Mouse (Mus musculus) CD4-positive helper T cell, adult 2 months (primary cell): ENCODE data around the gene Maml2.
A peak's percentile ranks its signal among the peaks of the same experiment; 100 is the strongest.

ENCODE experiments used
- DNase-seq: peaks from one replicate; pipeline ENCODE4 v3.0.0-alpha.2; 2012; ENCODE audit warnings: low read depth, missing footprints, low spot score

The Maml2 gene

DNA sequence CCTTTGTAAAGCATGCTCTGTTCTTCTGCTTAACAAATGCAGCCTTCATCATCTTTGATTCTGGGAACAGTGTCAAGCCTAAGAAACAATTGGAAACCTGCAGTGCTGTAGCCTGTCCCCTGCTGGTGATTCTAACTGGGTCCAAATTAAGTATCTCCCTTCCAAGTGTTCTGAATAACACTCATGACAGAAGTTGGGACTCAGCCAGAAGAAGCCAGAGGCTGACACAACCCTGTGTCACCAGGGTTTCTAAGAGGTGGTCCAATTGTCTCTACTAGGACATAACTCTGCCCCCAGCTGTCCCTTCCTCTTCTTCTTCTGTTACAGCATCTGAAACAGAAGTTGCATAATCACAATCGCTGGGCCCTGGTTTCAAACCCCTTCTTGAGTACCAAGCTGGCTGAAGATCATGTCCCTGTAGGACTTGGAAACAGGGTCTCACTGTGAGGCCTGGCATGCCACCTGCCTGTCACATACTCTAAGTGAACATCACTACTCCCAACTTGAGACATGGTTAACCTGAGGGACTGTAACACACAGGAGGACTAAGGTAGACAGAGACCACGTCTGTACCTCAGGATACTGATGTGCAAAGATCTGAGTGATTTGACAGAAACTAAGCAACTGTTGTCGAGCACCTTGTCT, 373.5 kb downstream of the Maml2 start:
- no peak for DNase-seq

DNA sequence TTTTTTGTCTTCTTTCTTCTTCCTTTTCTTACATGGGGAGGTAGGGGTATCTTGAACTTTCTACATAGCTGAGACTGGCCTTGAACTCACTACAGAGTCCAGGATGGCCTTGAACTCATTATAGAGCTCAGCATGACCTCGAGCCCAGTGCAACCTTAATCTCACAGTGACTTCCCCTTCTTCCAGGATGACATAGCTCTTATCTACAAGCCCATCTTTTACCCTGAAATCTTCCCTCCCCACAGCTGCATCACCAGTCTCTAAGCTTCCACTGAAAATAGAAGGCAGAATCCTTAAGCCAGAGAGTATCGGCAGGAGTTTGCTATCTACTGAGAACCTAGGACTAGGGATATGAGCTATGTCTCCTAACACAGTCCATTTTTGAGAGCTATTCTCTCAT, 375.5 kb downstream of the Maml2 start:
- no peak for DNase-seq

DNA sequence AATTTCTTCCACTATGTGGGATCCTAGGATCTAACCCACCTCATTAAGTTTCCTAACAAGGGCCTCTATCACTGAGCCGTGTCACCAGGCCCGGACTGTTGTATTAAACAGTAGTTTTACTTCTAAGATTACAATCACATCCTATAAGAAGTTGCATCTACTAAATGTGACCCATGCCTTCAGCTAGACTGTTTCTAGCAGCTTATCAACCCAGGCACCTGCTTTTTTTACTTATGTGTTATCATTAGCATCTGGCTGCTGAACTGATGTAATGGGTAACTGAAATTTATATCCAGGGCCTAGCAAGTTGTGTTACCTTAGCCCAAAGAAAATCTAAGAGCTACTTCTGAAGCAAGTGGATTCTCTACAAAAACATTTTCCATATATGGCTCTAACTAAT, 380.3 kb downstream of the Maml2 start:
- DNase-seq: no peak

DNA sequence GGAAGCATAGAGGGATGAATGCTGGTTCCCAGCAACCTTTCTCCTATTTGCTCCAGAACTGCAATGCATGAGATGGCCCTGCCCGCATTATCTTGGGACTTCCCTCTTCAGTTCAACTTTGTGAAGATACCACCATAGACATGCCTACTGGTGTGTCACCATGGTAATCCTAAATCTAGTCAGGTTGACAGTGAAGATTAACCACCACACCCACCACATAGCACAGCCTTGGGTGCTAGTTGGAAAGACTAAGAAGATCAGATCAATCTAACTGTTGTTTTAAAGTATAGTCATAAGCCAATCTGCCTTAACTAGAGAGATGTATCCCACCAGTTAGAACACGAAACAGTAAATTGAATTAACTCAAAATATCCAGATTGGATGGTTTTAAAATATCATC, 381.9 kb downstream of the Maml2 start:
- no peak for DNase-seq

DNA sequence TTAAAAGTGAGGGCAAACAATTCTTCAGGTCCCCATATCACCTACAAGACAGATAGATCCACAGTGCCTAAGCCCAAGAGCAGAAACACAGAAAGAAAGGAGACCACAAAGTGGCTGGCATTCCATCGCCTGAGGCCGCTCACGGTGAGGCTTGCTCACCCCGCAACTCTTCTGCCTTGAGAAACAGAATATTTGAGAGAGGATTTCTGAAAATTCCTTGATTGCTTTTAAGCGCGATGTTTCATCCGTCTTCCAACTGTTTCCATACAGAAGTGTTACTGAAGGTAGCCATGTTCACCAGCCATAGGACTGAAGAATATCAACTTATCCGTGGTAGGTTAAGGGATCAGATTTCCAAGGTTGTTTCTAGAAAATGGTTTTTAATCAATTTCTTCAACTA, 383.4 kb downstream of the Maml2 start:
- no peak for DNase-seq

DNA sequence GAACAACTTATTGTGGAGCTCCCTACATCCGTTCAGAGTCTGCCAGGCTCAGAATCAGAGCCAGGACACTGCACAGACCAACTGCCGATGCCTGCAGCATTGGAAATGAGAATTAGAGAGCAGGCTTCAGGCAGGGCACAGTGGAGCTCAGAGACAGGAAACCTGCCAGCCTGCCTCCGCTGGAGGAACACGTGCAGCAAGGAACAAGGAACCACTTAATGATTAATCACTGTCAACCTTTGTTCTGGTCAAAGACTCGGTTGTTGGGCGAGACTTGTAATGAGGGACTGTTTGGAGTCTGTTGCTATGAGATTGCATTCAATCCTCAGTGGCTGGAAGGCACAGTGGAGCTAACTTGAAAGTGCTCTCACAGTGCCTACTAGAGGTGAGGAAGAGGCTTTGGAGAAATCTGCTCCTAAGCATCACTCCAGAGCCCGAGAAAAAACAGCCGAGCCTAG, 383.9 kb downstream of the Maml2 start:
- no peak for DNase-seq

DNA sequence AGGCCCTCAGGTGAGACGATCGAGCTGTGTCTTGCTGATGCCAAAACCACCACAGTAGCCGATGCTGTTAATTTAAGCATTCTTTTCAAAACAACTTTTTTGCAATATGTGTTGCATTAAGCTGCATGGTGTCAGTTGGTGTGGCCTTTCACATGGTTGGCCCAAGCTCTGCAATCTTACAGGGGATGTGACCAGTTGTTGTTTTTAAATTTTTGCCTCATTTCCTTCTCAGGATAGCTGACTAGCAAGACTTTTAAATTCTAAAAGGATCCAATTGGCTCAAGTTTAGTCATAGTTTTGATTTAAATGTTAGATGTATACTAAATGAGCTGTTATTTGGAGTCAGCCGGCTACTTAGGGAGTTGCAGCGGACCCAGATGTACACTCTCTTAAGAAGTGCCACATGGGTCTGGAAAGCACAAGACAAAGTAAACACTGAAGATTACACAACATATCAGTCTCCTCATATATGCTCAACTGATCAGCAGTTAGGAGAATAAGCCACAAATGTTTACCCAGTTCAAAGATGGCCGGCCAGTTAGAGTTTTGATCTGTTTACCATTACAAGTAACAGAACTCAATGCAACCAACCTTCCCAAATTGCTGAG, 386.7 kb downstream of the Maml2 start:
- DNase-seq: no peak

DNA sequence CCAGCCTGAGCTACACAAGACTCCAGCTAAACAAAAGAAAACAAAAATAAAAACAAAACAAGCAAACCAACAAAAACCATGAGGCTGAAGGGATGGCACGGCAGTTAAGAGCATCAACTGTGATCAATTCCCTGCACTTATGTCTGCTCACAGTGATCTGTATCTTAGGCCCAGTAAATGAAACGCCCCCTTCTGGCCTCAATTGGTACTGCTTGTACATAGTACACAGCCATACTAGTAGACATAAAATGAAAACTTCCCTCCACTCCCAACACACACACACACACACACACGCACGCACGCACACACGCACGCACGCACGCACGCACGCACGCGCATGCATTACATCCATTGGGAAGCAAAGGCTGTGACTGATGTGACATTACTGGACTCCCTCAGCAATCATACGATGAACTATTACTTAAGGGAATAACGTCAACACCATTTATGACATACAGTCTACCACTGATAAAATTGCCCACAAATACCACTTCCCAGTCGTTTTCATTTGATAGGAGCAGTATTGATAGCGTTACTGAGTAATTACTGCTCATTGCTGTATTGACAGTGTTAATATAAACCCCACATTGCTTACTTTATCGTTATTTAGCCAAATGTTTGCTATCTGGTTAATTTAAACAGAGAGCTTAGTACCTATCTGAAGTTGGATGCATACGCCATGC, 389.4 kb downstream of the Maml2 start:
- DNase-seq: peak; percentile 58

DNA sequence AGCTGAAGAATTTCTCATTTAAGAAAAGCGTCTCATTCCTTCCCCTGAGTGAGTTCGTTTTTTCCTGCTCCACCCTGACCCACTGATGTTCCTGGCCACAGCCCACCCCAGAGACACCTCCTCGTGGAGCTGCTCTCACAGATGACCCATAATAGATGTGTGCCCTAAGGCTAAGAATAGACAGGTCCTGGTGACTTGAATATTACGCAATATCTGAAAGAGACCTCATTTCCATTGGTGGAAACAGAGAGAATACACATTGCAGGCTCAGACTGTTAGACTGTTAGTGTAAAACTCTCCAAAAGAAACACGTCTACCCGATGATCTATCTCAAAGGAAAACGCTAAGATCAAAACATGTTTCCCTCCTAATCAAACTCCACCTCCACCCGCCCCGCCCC, 391.2 kb downstream of the Maml2 start:
- DNase-seq: no peak

DNA sequence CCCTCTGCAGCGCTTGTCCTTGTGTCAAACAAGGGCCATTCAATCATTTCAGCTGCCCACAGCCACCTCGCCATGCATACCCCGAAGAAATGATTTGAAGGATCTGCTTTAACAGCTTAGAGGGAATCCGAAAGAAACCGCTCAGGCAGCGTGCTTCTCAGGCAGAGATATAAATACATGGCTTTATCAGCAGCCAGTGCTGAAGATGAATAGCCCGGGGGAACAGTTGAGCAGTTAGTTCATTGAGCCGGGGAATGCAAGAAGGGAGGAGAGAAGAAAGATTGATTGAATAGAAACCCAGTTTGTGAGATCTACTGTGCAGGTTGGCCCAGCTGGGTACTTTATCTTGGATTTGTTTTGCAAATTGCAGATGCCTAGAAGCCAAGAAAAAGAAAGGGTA, 392.6 kb downstream of the Maml2 start:
- DNase-seq: no peak

DNA sequence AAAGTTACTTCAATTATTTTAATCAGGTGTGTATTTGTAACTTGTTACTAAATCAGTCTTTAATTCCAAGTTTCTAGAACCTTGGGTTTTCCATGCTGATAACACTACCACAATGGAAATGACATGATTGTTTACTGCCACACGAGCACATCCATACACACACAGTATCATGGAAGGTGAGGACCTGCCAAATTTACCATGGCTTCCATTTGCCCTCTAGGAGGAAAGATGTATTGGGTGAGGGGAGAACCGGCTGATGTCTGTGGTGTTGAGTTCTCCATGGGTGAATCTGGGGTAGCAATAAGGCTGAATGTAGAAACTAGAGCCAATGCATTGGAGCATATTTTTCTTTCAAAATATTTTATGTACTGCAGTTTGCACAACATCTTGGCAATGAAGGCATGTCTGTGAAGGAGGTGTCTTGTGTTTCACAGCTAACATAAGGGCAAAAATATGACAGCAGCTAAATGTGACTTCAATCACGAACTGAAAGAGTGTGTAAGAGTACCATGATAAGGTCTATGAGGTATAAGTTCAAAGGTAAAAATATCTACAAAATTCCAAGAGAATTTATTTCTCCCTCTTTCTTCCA, 396.0 kb downstream of the Maml2 start:
- DNase-seq: no peak

DNA sequence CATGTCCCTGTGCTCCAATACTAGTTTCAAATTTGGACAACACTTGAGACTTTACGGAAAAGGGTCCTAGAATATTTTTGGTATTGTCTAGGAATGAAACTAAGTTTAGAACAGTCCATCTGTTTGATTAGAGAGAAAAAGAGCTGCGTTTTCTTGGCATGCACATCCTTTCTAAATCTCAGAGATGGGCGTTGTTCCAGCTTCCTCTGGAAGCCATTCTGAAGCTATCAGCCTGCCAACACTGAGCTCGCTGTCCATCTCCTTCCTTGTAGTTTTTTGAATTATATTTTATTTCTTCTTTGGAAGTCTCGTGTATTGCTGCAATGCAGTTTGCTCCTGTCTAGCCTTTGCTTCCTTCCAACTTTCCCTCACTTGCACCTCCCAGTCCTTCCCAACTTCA, 396.5 kb downstream of the Maml2 start:
- DNase-seq: no peak

DNA sequence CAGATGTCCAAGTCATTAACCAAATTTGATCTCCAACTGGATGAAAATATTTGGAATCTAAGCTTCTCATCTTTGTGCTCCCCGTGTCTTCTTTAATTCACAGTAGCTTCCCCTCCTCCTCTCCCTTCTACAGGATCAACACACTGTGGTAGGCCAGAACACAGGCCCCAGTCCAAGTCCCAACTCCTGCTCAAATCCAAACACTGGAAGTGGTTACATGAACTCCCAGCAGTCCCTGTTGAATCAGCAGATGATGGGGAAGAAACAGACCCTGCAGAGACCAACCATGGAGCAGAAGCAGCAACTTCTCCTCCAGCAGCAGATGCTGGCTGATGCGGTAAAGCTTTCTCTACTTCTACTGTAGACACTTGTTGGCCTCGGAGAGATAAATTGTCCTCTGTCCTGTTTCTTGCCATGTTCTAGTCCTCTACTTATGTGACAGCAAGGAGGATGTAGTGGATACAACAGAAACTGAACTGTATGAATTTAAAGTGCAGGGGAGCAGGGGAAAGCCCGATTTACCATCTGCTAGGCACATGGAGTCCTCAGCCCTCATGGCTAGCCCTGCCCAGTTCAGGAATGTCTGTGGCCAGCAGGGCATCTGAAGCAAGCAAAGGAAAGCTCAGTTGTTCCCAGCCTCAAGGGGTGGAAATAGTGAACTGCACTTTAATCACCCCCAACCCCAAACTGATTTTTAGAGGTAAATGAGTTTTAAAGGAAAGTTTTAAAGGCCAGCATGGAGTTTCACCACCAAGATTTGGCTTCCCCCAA, 399.5 kb downstream of the Maml2 start:
- DNase-seq: no peak

DNA sequence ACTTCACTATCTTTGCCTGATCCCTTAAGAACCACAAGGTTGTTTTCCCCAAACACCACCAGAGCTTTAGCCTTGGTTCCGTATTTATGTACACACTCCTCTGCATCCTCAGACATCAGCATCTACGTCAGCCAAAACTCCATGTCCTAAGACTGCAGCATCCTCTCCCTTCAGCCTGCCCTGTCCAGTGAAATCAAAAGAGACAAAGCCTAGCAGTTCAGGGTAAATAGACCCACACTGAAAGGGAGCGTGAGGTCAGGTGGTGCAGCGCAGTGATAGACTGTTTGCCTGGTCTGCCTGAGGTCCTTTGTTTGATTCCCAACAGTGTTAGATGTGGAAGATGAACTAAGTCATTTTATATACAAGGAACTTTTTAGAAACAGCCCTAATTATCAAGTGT, 400.1 kb downstream of the Maml2 start:
- no peak for DNase-seq

DNA sequence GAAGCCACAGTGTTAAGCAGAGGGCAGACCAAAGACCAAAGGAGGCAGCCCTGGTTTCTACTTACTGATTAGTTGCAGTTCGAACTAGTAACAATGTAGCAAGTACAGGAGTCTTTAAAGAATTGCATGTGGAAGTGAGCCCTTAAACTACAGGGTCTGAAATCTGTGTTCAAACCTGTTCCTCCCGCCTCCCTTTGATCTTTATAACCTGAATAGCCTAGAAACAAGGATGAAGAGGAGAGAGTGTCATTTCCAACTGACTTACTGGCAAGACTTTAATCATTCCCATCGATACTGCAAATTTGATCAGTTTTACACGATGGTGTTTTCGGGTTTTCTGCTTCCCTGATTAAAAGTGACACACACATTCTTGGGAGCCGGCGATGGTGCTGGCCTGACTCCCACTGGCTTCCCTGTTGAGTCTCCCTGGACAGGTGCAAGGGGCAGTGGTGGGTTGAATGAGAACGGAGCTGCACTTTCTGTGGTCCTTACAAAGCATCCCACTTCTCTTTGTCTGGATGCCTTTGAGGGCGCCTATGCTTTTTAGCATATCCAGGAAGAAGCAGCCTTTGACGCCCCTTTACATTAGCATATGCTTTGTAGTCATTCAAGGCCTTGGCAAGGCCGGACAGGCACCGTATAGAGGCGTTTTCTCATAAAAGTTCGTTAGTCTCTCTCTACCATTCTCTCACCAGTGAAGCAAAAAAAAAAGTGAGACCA, 401.5 kb downstream of the Maml2 start:
- no peak for DNase-seq

DNA sequence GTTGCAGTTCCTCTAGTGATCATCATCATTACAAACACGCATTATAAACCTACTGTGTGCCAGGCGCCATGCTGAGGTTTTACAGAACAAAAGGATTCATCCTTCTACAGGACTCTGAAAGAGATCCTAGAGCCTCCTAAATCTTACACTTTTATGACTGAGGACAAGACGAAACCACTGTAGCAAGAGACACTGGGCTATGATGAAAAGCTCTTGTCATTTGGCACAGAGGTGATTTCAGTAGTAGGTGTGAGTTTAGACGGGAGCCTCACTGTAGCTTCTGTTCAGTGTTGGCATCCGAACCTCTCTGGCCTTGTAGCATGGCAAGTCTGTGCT, 402.0 kb downstream of the Maml2 start:
- no peak for DNase-seq

DNA sequence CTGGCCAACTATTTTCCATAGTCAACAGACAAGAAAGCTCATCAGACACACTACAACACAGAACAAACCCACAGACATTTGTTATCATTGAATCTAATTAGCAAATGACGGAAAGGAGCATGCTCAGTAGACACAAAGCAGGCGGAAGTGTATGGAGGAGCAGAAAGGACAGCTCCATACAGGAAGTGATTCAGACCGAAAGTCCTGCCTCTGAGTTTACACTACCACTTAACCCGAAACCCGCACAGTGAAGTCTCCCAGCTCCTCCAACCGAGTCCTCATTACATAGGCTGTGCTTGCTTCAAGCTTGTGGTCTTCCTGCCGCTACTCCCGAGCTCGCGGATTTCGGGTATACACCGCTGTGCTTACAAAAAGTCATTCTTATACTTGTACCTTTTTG, 404.0 kb downstream of the Maml2 start:
- DNase-seq: peak; percentile 83

DNA sequence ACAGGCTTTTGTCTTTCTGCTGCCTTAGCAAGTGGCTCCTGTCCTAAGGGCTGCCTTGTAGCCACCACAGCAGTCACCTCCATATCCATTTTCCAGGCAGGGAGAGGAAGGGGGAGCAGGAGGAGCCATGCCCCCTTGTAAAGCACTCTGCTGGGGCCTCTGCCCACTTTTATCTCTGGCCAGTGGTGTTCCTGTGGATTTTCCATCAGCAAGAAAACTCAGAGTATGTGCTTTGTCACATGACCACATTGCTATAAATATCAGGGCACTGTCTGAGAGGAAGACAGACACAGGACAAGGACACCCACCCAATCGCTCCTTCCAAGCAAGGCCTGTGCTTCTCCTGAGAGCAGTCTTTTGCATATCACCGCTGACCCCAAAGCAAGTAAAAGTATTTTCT, 405.3 kb downstream of the Maml2 start:
- DNase-seq: no peak

DNA sequence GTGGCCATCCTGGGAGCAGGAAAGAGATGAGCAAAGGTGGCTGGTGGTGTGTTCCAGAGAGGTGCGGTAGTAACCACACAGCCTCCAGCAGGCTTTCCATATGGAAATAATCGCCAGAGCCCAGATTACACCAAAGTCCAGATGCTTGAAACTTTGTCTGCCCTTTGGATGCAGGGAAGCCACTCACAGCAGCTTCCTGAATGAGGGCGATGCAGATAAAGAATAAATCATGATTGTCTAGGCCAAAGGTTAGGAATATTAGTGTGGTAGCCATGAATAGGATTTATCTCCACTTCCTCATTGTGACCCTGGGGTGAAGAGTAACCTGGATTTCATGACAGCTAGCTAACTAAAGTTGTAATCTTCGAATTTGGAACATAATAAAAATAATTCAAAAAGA, 407.2 kb downstream of the Maml2 start:
- no peak for DNase-seq

DNA sequence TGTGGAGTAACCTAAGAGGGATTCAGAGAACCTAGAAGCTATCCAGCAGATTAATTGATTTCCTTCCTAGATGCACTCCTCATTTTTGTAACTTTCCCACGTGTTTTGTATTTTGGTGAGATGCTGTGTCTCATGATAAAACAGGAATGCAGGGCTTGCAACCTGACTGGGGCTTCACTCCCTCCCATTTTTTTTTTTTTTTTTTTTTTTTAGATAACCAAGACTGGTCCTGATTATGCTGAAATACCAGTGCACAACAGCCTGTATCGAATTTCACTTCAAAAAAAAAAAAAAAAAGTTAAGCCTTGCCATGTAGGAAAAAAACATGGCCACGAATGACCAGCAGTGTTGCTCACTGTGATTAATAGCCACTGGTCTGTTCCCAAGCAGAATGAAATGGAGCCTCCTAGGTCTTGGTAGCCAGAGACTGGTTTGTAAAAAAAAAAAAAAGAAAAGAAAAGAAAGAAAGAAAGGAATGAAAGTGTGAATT, 409.4 kb downstream of the Maml2 start:
- DNase-seq: no peak

DNA sequence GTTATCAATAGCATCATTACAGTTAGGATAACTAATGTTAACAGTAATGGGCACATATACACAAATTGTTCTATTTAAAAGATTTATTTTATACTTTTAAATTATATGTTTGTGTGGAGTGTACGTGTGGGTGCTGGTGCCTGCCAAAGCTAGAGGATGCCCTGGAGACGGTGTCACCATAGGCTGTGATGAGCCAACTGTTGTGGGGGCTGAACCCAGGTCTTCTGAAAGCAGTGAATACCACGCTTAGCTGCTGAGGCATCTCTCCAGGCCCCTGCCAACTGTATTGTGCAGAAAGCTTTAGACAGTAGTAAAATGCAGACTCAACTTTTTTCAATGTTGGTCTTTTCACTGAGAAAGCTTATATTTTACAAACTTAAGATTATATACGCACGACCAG, 411.7 kb downstream of the Maml2 start:
- no peak for DNase-seq
